Mouse (Mus musculus): ENCODE results near the gene Gm42878.
"Not testable (repeated sequence)": the region's sequence is repeated elsewhere in the genome, so short reads cannot be mapped to it uniquely, and the experiment has no call there.

Gene Gm42878

GRCm38 (mm10) chr5:121562436-121562835, 17.2 kb upstream of the Gm42878 start:
- DNase-seq = no peak

- DNase-seq = peak; percentile 28 to 34
These were observed 3.9 kb upstream of the Gm42878 start for GRCm38 (mm10) chr5:121549196-121549595.

- DNase-seq = no peak
These were observed 1.8 kb upstream of the Gm42878 start for GRCm38 (mm10) chr5:121547084-121547483.

- DNase-seq = peak; percentile 68 to 70
These were observed 1.2 kb upstream of the Gm42878 start for GRCm38 (mm10) chr5:121546530-121546895.

GRCm38 (mm10) chr5:121545793-121546529, 679 bp upstream of the Gm42878 start, which contains the start of gene Mapkapk5:
TSS of gene Mapkapk5 (minus strand) at chr5:121545905.
- peak; percentile 99 for DNase-seq

- no peak for DNase-seq
These were observed 1.9 kb downstream of the Gm42878 start for GRCm38 (mm10) chr5:121543370-121543769.

- no peak for DNase-seq
These were observed 4.0 kb downstream of the Gm42878 start for GRCm38 (mm10) chr5:121541235-121541634.

GRCm38 (mm10) chr5:121540066-121540465, 5.2 kb downstream of the Gm42878 start:
- no peak for DNase-seq

- no peak for DNase-seq
These were observed 7.7 kb downstream of the Gm42878 start for GRCm38 (mm10) chr5:121537588-121537987.

- no peak for DNase-seq
These were observed 8.2 kb downstream of the Gm42878 start for GRCm38 (mm10) chr5:121536921-121537555.

GRCm38 (mm10) chr5:121535116-121535515, 10.2 kb downstream of the Gm42878 start:
- DNase-seq = no peak

- peak; percentile 35 to 66 for DNase-seq
These were observed 10.8 kb downstream of the Gm42878 start for GRCm38 (mm10) chr5:121534521-121534920.

GRCm38 (mm10) chr5:121526961-121527360, 18.3 kb downstream of the Gm42878 start:
- DNase-seq = no peak

GRCm38 (mm10) chr5:121526526-121526925, 18.8 kb downstream of the Gm42878 start:
- no peak for DNase-seq

- DNase-seq = no peak
These were observed 19.4 kb downstream of the Gm42878 start for GRCm38 (mm10) chr5:121525774-121526450.

- not testable (repeated sequence) for DNase-seq
These were observed 25.5 kb downstream of the Gm42878 start for GRCm38 (mm10) chr5:121519758-121520157.

- no peak for DNase-seq
These were observed 26.3 kb downstream of the Gm42878 start for GRCm38 (mm10) chr5:121518983-121519382.

GRCm38 (mm10) chr5:121510009-121510408, 35.3 kb downstream of the Gm42878 start:
- DNase-seq = no peak

- DNase-seq = no peak
These were observed 38.4 kb downstream of the Gm42878 start for GRCm38 (mm10) chr5:121506846-121507245.

GRCm38 (mm10) chr5:121503231-121503630, 42.1 kb downstream of the Gm42878 start, which contains the start of gene Adam1b:
TSS of gene Adam1b (minus strand) at chr5:121503435.
- no peak for DNase-seq

GRCm38 (mm10) chr5:121501424-121501996, 43.8 kb downstream of the Gm42878 start:
- not testable (repeated sequence) for DNase-seq

- no peak for DNase-seq
These were observed 44.6 kb downstream of the Gm42878 start for GRCm38 (mm10) chr5:121500719-121501118.

- no peak for DNase-seq
These were observed 52.0 kb downstream of the Gm42878 start for GRCm38 (mm10) chr5:121493305-121493704.
